Mouse (Mus musculus) hematopoietic multipotent progenitor cell, adult 10-12 weeks (in vitro differentiated cells): Measurements from ENCODE around the gene Prdm10. TPM values are rescaled to one million over a fixed set of nuclear protein-coding genes. Genes with fewer than 3 reads are reported as not detected.

Source experiments
- polyA plus RNA-seq: library from polyadenylated mRNA; stranded (reverse); fragments of >175 nt; gene quantifications from 2 replicates; pipeline ENCODE4 v1.2.3, GENCODE M21; 2012; ENCODE audit warnings: low replicate concordance

Prdm10 gene
- 4.3 and 7.5 TPM in 2 replicates for polyA plus RNA-seq

DNA sequence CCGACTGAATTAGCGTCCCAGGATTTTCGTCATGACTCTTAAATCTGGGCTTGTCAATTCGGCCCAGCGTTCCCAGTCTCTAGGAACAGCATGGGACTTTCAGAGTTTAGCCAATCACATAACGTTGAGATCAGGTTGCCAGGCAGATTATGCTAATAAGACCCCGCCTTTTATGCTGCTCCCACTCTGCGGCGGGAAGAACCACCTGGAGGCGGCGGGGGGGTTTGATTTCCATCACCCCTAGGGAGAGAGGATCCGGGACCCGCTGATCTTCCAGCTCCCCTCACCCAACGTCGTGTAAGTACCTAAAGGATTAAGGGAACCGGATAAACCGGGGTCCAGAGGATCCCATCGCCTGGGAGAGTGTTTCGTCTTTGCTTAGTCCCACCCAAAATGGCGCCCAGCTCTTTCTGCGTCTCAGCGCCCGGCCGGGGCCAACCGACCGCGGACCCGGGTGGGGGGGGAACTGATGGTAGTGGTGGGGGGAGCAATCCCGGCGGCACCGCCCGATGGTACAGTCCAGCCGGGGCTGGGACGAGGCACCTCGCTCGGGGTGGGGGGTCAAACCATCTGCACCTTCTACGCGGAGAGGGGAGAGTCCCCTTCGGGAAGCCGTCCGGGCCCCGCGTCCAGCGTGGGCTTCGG lies at the start of gene Prdm10:
Prdm10 (plus strand) TSS at position 173 of the 645 bp plus-strand sequence.

GRCm38 (mm10) chr9:31385947-31386354 lies 105.6 kb downstream of the Prdm10 start, which contains the start of gene Nfrkb:
Gene Nfrkb (plus strand): TSS chr9:31386192.

Other genes starting within 250 kb of the Prdm10 start
- gene Zbtb44, start 249.9 kb upstream of the Prdm10 start, polyA plus RNA-seq, result 7.2 and 16.3 TPM in 2 replicates
- 14.3 and 17.2 TPM in 2 replicates for gene St14, start 148.7 kb upstream of the Prdm10 start, polyA plus RNA-seq
- gene Aplp2, start 68.7 kb upstream of the Prdm10 start, polyA plus RNA-seq, result 10.4 and 15.8 TPM in 2 replicates
- gene Nfrkb, start 105.7 kb downstream of the Prdm10 start, polyA plus RNA-seq, result 4.3 and 34.9 TPM in 2 replicates
- gene Tmem45b, start 183.9 kb downstream of the Prdm10 start, polyA plus RNA-seq, result not detected in 2 replicates